In the genomic region with DNA sequence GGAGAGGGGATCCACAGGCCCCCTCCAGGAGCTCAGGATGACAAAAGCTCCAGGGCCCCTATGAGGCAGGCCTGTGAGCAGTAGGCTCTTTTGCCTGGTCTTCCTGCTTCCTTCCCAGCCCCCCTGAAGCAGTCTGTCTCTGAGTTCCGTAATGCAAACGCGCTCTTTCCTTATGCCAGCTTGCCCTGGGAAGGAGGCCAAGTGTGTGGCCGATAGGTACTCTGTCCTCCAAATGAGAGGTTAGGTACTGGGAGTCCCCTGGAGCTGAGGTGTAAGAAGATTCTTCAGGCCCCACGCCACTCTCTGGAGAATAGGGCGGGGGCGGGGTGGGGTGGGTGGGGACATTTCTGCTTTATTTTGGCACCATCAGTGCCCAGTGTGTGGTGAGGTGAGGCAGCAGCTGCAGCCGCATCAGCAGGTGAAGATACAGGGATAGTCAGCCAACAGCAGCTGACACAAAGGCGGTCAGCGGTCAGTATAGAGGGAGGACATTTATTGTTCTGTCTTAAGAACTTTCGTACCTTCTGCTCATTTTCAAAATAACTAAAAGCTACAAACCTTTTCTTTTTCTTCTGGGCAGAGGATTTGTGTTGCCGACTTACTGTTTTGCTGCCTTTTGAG, we compare ENCODE assay signal across 16 mouse cellular contexts. TPM values are rescaled to one million over a fixed set of nuclear protein-coding genes. Genes with fewer than 3 reads are reported as not detected.
DNase-seq lines count a peak whose midpoint lies in the region; ATAC-seq and TF ChIP-seq lines count a peak whose summit lies in the region.
"Had no signal": no experiment of that assay in that cellular context is flagged by ENCODE, and none has a peak within 500 bp of the region (broad histone marks: within the 10 kb centered on the region; RNA-seq: fewer than 3 reads in every experiment).

No protein-coding gene starts in this region.

- H3K9me3 ChIP-seq in forebrain, postnatal 0 days (ENCODE audit: low read length): no peaks in the 10 kb centered on the region
- H3K9me3 ChIP-seq in forebrain, embryonic 10.5 days: no peaks in the 10 kb centered on the region
- no peaks in the 10 kb centered on the region for H3K9me3 ChIP-seq in midbrain, embryonic 10.5 days (replicated peaks)
- H3K9me3 ChIP-seq: forebrain, embryonic 13.5 days; G1E; lung, embryonic 15.5 days; megakaryocyte, embryonic 14.5 days had no signal

- H3K36me3 ChIP-seq in forebrain, postnatal 0 days (ENCODE audit: insufficient read depth): peaks cover 16% of the 10 kb centered on the region; the same call in 1 of the 2 replicates
- H3K36me3 ChIP-seq in forebrain, embryonic 10.5 days (replicated peaks): peaks cover 86% of the 10 kb centered on the region
- H3K36me3 ChIP-seq in myocyte (ENCODE audit: control insufficient read depth, insufficient read depth): peaks cover 3% of the 10 kb centered on the region
- peaks cover 70% of the 10 kb centered on the region for H3K36me3 ChIP-seq in midbrain, embryonic 10.5 days

- 73% methylated on average over 12 of the region's 12 CpGs for WGBS in forebrain, postnatal 0 days
- whole genome bisulfite sequencing in forebrain, embryonic 10.5 days: 90% methylated on average over 12 of the region's 12 CpGs
- 90% methylated on average over 12 of the region's 12 CpGs for WGBS in midbrain, embryonic 10.5 days

- no peak overlapping the region for H3K4me3 ChIP-seq in forebrain, postnatal 0 days (ENCODE audit: low read depth, low read length)
- no peak overlapping the region for H3K4me3 ChIP-seq in forebrain, embryonic 10.5 days
- no peak overlapping the region for H3K4me3 ChIP-seq in left cerebral cortex, adult 2 months
- no peak overlapping the region for H3K4me3 ChIP-seq in cortical plate, adult 2 months (ENCODE audit: insufficient read depth, low read length)
- no peak overlapping the region for H3K4me3 ChIP-seq in myocyte
- H3K4me3 ChIP-seq in midbrain, embryonic 10.5 days: no peak overlapping the region
- H3K4me3 ChIP-seq: forebrain, embryonic 13.5 days; lung, embryonic 15.5 days; megakaryocyte, embryonic 14.5 days had no signal

- 0 out of 2 replicates have a peak, but pooled peaks have one; percentile 16 for ATAC-seq in forebrain, postnatal 0 days
- ATAC-seq: forebrain, embryonic 13.5 days; intestine, embryonic 16.5 days had no signal

- no peaks in the 10 kb centered on the region for H3K4me1 ChIP-seq in forebrain, postnatal 0 days (ENCODE audit: insufficient read depth)
- H3K4me1 ChIP-seq in forebrain, embryonic 10.5 days: no peaks in the 10 kb centered on the region
- peaks cover 5% of the 10 kb centered on the region for H3K4me1 ChIP-seq in cortical plate, adult 2 months (ENCODE audit: control insufficient read depth, insufficient read depth, low read length)
- H3K4me1 ChIP-seq in midbrain, embryonic 10.5 days: 0 out of 2 replicates have a peak, but pooled peaks cover 3% of the 10 kb centered on the region
- H3K4me1 ChIP-seq: lung, embryonic 15.5 days had no signal

- no peak for TF ChIP-seq CTCF in forebrain, postnatal 0 days (IDR thresholded peaks at IDR 0.05; ENCODE audit: low read depth)
- no peak for TF ChIP-seq CTCF in left cerebral cortex, adult 2 months (IDR thresholded peaks at IDR 0.05)
- no peak for TF ChIP-seq CTCF in cortical plate, adult 2 months (IDR thresholded peaks at IDR 0.05; ENCODE audit: extremely low read depth, insufficient read depth, low read length)

- H3ac ChIP-seq in myocyte (ENCODE audit: control insufficient read depth, insufficient read length): no peak overlapping the region

- H3K27ac ChIP-seq in forebrain, postnatal 0 days (ENCODE audit: low read depth, low read length): no peak overlapping the region
- H3K27ac ChIP-seq in forebrain, embryonic 10.5 days: no peak overlapping the region
- H3K27ac ChIP-seq in left cerebral cortex, adult 2 months: peak overlapping the region; percentile 81
- H3K27ac ChIP-seq in cortical plate, adult 2 months (ENCODE audit: insufficient read depth, low read length): peak overlapping the region; percentile 42; the same call in 1 of the 2 replicates
- H3K27ac ChIP-seq in midbrain, embryonic 10.5 days (replicated peaks): no peak overlapping the region; the same call in 1 of the 2 replicates
- H3K27ac ChIP-seq: forebrain, embryonic 13.5 days; lung, embryonic 15.5 days; stomach, postnatal 0 days had no signal

- no peak overlapping the region for H3K4me2 ChIP-seq in forebrain, postnatal 0 days (ENCODE audit: low read depth)
- peak overlapping the region; percentile 37 for H3K4me2 ChIP-seq in myocyte (ENCODE audit: low read depth)
- H3K4me2 ChIP-seq: forebrain, embryonic 13.5 days; lung, embryonic 15.5 days had no signal

- DNase-seq in forebrain, postnatal 0 days: no peak
- no peak for DNase-seq in forebrain, embryonic 10.5 days (ENCODE audit: extremely low spot score, low spot score)
- no peak for DNase-seq in left cerebral cortex, adult 2 months (ENCODE audit: extremely low spot score in 1 of 2, low spot score in 2 of 2)
- DNase-seq in left cerebral cortex, postnatal 14 days (ENCODE audit: low spot score in 2 of 2): no peak
- no peak for DNase-seq in testis, postnatal 14 days (ENCODE audit: low spot score)
- no peak for DNase-seq in midbrain, embryonic 10.5 days (ENCODE audit: low spot score)
- DNase-seq: kidney, postnatal 36 days; liver had no signal

- intact Hi-C loops in left cerebral cortex, adult 2 months (cut with DNase I): loop anchor here (2.0 to 5.0 kb wide), 3 partner anchors 125 to 395 kb away; no protein-coding TSS in a partner anchor
- intact Hi-C loops in left cerebral cortex, postnatal 14 days (cut with DNase I): loop anchor here (10.0 kb wide), 1 partner anchor 387 kb away; no protein-coding TSS in a partner anchor

- no peaks in the 10 kb centered on the region for H3K27me3 ChIP-seq in forebrain, postnatal 0 days (ENCODE audit: insufficient read depth, low read length)
- no peaks in the 10 kb centered on the region for H3K27me3 ChIP-seq in forebrain, embryonic 10.5 days (ENCODE audit: poor library complexity, severe bottlenecking)
- no peaks in the 10 kb centered on the region for H3K27me3 ChIP-seq in myocyte (ENCODE audit: control insufficient read depth, insufficient read depth, insufficient read length)
- no peaks in the 10 kb centered on the region for H3K27me3 ChIP-seq in midbrain, embryonic 10.5 days (ENCODE audit: low read depth, poor library complexity, severe bottlenecking)
- H3K27me3 ChIP-seq: forebrain, embryonic 13.5 days; lung, embryonic 15.5 days; megakaryocyte, embryonic 14.5 days had no signal

- no peak for TF ChIP-seq POLR2A in cortical plate, adult 2 months (IDR thresholded peaks at IDR 0.05; ENCODE audit: extremely low read depth, insufficient read depth, low read length)
- no peak for TF ChIP-seq POLR2A in myocyte (IDR thresholded peaks at IDR 0.05; ENCODE audit: insufficient read length, low read depth)

- H3K79me2 ChIP-seq in myocyte (ENCODE audit: control insufficient read depth, insufficient read depth): no peaks in the 10 kb centered on the region

- no peak overlapping the region for H3K9ac ChIP-seq in forebrain, postnatal 0 days
- H3K9ac ChIP-seq: forebrain, embryonic 13.5 days; lung, embryonic 15.5 days had no signal

TF ChIP-seq in myocyte, 11 proteins besides CTCF, POLR2A, EP300 and RAD21:
- TF ChIP-seq MYOG (IDR thresholded peaks at IDR 0.05; ENCODE audit: control insufficient read depth in 1 of 3, insufficient read depth in 1 of 3, insufficient read length in 2 of 3, low read depth in 2 of 3): peak; percentile 70 to 95 (median 93)
- no peak for TF ChIP-seq USF1 (IDR thresholded peaks at IDR 0.05; ENCODE audit: low read depth)
- TF ChIP-seq MYOD1 (IDR thresholded peaks at IDR 0.05; ENCODE audit: control insufficient read depth in 1 of 3, insufficient read length in 2 of 3, low read depth in 2 of 3): peak; percentile 10 to 97 (median 95)
- peak; percentile 84 for TF ChIP-seq TCF12 (IDR thresholded peaks at IDR 0.05; ENCODE audit: insufficient read depth, poor library complexity, severe bottlenecking)
- TF ChIP-seq SRF (IDR thresholded peaks at IDR 0.05; ENCODE audit: control insufficient read depth, insufficient read length, low read depth): no peak
- TF ChIP-seq E2F4 (IDR thresholded peaks at IDR 0.05; ENCODE audit: insufficient read depth): no peak
- peak; percentile 95 for TF ChIP-seq TCF3 (IDR thresholded peaks at IDR 0.05; ENCODE audit: insufficient read length, low read depth)
- TF ChIP-seq POLR2AphosphoS2 (IDR thresholded peaks at IDR 0.05; ENCODE audit: insufficient read length, low read depth): no peak
- no peak for TF ChIP-seq MAX (IDR thresholded peaks at IDR 0.05; ENCODE audit: low read depth)

RNA-seq across cellular contexts. Expression of a gene that starts 23.1 kb away (rescaled TPM):
- 21.9 and 23.9 TPM in 2 replicates for total RNA-seq in forebrain, postnatal 0 days (2014; rRNA removed)
- polyA plus RNA-seq in forebrain, postnatal 0 days (2015; fragmentation: Nextera tagmentation; extraction: Ambion mirVana): 39.1 and 39.6 TPM in 2 replicates
- 84.1 and 85.3 TPM in 2 replicates for polyA plus RNA-seq in forebrain, embryonic 10.5 days (2016; fragmentation: Nextera tagmentation; extraction: Ambion mirVana)
- total RNA-seq in left cerebral cortex, adult 2 months (2021): 10 to 100 TPM; 25.1 to 28.3 TPM
- total RNA-seq in left cerebral cortex, postnatal 14 days (2021): 10 to 100 TPM; 26.4 to 27.7 TPM
- 32.2 and 33.7 TPM in 2 replicates for polyA plus RNA-seq in cortical plate, adult 2 months (2012; rRNA removed)
- 34.2 TPM for polyA plus RNA-seq in myocyte (2012; fragmentation: generic; extraction: Trizol)
- 73.9 and 79.9 TPM in 2 replicates for polyA plus RNA-seq in midbrain, embryonic 10.5 days (2016; fragmentation: Nextera tagmentation; extraction: Ambion mirVana)

RNA-seq across cellular contexts. Expression of a gene that starts 23.2 kb away (rescaled TPM):
- total RNA-seq in forebrain, postnatal 0 days (2014; rRNA removed): 47.6 and 50.6 TPM in 2 replicates
- 57.6 and 59.2 TPM in 2 replicates for polyA plus RNA-seq in forebrain, postnatal 0 days (2015; fragmentation: Nextera tagmentation; extraction: Ambion mirVana)
- 54.6 and 56.4 TPM in 2 replicates for polyA plus RNA-seq in forebrain, embryonic 10.5 days (2016; fragmentation: Nextera tagmentation; extraction: Ambion mirVana)
- 10 to 100 TPM; 33.3 to 34.5 TPM for total RNA-seq in left cerebral cortex, adult 2 months (2021)
- 10 to 100 TPM; 38.3 to 40.1 TPM for total RNA-seq in left cerebral cortex, postnatal 14 days (2021)
- 32.4 and 35.3 TPM in 2 replicates for polyA plus RNA-seq in cortical plate, adult 2 months (2012; rRNA removed)
- 25.1 TPM for polyA plus RNA-seq in myocyte (2012; fragmentation: generic; extraction: Trizol)
- polyA plus RNA-seq in midbrain, embryonic 10.5 days (2016; fragmentation: Nextera tagmentation; extraction: Ambion mirVana): 53.2 and 54.4 TPM in 2 replicates

Comparison
In these comparisons a context has a peak if more than half of its experiments do, and no peak if none do; other contexts are left out.
1. H3K27ac ChIP-seq: peak in left cerebral cortex, adult 2 months (single experiment) and cortical plate, adult 2 months (single experiment); none in forebrain, postnatal 0 days (single experiment), forebrain, embryonic 10.5 days (single experiment) and midbrain, embryonic 10.5 days (single experiment).